Mouse (Mus musculus) telencephalon, adult 2 months (tissue): Measurements from ENCODE around the gene Gm5129.
A peak's percentile ranks its signal among the peaks of the same experiment; 100 is the strongest.
"Not testable (repeated sequence)": the region's sequence is repeated elsewhere in the genome, so short reads cannot be mapped to it uniquely, and the experiment has no call there.

ENCODE experiments used
- DNase-seq: peaks from one replicate; pipeline ENCODE4 v3.0.0-alpha.2; 2011; ENCODE audit warnings: low read depth, low spot score

Gene Gm5129

GRCm38 (mm10) chr5:29735557-29736061 lies at the start of gene Gm5129, which contains the start of gene Dnajb6:
Gm5129 (minus strand) TSS chr5:29735936.
Dnajb6 (plus strand) TSS chr5:29735688.
- peak; percentile 95 for DNase-seq

GRCm38 (mm10) chr5:29784906-29785305 lies 49.2 kb upstream of the Gm5129 start:
- DNase-seq, result not testable (repeated sequence)

DNA sequence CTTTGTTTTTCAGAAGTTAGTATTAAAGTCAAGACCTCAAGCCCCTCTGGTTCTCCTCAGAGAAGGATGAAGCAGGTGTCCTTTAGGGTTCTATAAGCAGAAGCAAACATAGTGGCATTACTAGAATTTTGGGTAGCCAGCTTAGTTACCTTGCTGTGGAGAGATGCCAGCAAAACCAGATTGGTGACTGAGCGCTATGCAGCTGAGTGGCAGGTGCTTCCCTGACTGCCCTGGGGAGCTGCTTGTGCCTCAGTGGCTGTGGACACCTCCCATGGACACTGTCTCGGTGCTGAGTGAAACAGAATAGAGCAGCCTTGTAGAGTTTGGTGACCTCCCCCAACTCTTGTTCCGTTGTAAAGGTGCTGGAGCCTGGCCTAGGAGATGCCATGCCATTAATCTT lies 46.5 kb upstream of the Gm5129 start:
- DNase-seq, result no peak

GRCm38 (mm10) chr5:29779733-29780132 lies 44.0 kb upstream of the Gm5129 start:
- not testable (repeated sequence) for DNase-seq

GRCm38 (mm10) chr5:29778029-29778428 lies 42.3 kb upstream of the Gm5129 start:
- DNase-seq, result peak; percentile 15

- peak; percentile 21 for DNase-seq
These were observed 39.7 kb upstream of the Gm5129 start for GRCm38 (mm10) chr5:29775437-29775836.

DNA sequence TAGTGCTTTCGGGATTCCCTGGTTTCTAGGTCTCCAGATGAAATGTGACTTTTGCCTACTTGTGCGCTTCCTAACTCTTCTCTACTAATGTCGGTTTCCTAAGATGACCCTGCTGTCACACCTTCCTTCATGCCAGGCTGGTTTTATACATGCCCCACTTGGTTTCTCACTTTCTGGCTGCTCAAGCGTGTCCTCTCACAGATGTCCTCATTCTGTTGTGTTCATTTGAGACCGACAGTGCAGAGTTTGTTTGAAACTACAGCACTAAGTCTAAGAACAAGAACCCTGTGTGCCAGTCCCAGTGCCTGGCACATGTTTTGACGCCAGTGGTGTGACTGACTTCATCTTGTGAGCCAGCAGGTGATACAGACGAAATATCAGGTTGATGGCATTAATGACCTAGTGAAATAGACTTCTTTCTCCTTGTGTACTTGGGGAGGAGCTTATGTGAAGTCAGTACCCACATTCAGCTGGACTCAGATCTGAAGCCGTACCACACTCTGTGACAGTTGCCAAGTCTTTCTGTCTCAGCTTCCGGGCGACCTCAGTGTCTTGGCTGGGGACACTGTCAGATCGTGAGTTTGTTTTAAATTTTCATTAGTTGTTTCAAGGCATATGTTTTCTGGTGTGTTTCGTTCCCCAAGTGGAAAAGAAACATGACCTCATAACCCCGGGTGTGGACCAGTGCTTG lies 37.9 kb upstream of the Gm5129 start:
- DNase-seq, result no peak

DNA sequence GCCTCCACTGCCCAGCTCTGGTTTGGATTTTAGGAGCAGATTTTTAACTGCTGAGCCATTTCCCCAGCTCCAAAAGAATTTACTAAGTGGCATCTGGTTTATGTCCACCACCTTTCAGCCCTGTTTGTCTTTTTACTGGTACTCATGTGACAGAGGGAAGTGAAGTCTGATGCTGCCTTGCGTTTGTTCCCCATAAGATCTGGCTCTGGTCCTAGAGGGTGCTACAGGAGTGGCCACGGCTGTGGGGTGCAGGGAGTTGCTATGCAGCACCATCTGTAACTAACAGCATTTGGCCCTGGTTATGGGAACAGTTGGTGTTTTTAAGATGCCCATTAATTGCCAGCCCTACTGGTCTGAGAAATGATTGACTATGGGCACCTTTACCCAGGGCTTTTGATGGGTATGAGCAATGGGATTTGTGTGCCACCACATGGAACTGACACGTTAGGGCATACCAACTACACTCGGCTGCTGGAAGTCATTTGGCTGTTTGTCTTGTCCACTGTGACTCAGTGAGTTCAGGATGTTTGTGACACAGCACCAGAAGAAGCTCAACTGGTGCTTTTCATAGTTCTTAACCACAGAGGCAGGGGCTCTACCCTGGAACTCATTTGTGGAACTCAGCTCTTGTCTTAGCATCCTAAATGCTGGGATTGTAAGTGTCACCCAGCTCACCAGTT lies 37.1 kb upstream of the Gm5129 start:
- DNase-seq, result peak; percentile 16

- DNase-seq, result no peak
These were observed 36.3 kb upstream of the Gm5129 start for GRCm38 (mm10) chr5:29772038-29772437.

DNA sequence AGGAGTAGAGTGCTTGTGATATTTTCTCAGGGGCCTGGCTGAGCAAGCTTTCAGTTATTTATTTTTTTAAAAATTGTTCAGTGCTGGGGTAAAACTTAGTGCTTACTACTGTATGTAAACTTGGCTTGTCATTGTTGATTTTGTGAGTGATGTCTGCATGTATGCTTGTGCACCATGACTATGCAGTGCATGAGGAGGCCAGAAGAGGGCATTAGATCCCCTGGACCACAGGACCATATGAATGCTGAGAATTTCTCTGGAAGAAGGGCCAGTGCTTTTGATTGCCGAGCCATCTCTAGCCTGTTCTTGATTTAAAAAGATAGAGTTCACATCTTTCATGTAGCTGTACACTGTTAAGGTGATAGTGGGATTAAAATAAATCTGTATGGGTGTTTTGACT lies 35.2 kb upstream of the Gm5129 start:
- no peak for DNase-seq

GRCm38 (mm10) chr5:29759318-29759717 lies 23.6 kb upstream of the Gm5129 start:
- no peak for DNase-seq

DNA sequence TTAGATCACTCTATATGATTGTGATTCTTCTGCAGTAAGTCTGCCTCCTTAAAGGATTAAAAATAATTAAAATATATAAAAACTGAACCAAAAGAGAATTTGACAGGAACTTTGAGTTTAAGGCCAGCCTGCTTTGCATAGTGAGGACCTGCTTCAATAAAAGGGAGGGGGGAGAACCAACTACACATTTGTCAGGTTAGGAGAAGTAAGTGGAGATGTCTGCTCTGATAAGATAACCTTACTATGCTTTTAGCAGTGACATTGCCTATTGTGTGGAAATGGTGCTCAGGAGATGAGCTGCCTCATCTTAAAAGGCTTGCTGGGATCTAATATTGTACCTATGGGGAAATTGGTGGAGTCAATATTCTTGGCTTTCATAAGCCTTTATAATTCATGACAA lies 17.2 kb upstream of the Gm5129 start:
- DNase-seq, result no peak

DNA sequence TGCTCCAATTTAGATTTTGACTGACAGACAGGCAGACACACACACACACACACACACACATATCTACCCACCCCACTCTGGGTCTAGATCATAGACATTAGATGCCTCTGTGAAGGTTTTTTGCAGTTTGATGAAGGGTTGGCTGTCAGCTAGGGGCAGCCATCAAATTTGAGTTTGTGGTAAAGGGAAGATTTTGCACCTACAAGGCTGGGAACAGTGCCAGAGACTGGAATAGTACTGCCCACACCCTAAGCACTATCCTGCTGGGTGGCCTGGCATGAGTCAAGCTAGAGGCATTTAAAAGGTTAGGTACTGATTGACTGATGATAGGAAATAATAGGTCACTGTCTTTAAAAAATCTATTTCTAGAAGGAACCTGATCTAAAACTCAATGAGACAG lies 15.6 kb upstream of the Gm5129 start:
- DNase-seq, result no peak

GRCm38 (mm10) chr5:29747661-29748060 lies 11.9 kb upstream of the Gm5129 start:
- DNase-seq, result no peak

DNA sequence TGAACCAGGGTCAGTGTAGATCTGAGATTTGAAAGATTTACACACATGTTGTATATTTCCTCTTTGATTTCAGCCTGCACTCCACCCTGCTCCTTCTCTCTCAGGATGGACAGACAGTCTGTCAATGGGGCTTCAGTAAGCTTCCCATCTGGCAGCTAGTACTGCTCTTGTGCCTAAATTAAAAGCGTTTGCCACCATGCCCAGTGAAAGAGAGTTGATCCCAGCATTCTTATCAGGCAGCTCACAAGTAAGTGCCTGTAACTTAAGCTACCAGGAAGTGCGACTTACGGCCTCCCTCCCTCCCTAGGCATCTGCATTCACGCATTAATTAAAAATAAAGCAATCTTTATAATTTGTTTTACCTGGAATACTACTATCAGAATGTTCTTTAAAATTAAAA lies 5.4 kb upstream of the Gm5129 start:
- no peak for DNase-seq

DNA sequence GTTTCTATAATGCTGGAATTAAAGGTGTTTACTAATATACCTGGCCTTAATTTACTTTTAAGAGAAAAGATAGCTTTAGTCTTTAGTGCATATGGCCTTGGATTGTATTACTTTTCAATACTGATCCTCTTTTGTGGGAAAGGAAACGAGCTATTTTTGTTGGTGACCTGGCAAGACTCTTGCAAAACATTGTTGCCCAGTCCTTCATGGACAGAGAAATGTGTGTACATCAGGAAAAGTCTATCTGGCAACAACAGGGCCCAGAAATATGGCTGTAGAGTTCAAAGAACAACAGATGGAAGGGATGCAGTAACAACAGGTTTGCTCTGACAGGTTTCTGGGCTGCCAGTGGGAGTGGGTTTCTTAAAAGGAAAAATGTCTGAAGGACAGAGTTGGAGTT lies 4.9 kb upstream of the Gm5129 start:
- DNase-seq, result no peak

GRCm38 (mm10) chr5:29738076-29738475 lies 2.3 kb upstream of the Gm5129 start:
- no peak for DNase-seq

GRCm38 (mm10) chr5:29737471-29737870 lies 1.7 kb upstream of the Gm5129 start:
- no peak for DNase-seq

DNA sequence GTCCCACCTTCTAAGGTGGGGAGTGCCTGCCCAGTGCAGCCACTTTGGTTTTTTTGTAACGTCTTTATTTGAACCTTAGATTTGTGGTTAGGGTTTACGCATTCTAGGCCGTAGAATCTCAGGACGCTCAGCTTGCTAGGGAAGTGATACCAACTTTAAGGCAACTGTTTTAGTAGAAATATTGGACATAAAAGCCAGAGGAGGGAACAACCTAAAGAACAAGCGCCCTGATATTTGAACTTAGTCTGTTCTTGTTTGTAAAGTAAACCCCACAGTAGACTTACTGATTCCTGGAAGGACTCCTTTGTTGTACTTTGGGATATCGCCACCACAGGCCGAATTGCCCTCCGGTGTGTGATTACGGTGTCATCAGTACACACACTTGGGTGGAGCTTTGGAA lies 1.2 kb upstream of the Gm5129 start:
- no peak for DNase-seq

DNA sequence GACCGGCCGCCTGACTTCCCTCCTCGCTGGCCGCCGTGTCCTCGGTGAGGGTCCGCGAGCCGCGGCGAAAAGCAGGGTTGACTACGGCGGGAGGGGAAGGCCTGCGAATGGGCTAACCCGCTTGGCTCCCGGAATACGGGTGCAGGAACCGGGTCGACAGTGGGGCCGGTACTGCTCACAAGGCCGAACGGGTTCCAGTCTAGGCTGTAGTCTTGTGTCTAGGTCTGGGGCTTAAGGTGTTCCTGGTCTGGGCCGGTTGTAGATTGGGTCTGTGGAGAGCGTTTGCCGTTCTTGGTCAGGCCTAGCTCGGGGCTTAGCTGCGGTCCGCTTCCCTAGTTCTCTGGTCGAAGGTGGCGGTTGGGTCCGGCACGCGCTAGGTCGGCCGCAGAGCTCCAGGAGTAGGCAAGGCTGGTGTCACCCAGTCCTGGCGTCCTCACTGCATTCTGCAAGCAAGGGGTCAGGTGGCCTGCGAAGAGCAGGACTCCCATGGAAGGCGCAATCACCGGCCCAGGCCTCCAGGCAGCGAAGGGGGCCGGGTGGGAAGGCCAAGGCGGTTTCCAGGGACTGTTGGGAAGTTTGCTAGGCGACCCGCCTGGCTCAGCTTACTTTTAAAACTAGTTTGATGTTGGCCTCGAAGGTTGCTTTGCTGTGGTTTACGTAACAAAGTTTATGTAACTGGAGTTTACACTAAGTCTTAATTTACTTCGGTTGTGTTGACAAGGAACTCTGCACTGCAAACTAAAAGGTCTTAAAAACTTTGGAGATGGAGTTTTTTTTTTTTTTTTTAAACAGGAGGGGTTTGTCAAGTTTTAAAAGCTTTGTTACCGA lies 551 bp upstream of the Gm5129 start:
- no peak for DNase-seq

DNA sequence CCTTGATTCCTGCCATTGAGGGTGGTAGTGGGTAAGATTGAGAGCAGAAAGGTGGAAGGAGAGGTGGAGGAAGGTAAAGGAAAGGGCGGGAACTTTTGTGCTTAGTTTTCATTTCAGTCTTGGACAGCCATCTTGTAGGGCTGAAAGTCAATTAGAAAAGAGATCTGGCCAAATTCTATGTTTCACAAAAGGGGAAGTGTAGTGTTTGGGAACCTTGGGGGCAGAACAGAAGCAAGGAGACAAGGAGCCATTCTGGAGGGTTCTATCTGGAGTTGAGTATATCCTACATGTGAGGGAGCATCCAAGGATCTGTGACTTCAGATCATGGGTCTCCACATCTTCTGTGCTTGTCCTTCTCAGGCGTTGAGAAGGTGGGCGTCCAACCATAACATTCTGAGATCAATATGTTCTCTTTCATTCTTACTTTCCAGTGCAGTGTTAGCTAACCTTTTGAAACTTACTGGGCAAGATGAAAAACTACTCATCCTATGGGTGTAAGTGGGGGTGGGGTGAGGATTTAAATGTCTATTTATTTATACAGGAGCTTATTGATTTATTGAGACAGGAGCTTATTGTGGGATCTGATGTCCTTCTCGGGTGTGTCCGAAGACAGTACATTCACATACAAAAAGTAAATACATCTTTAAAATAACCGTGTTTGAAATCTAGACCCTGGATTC lies 765 bp downstream of the Gm5129 start:
- DNase-seq, result no peak

- DNase-seq, result not testable (repeated sequence)
These were observed 9.7 kb downstream of the Gm5129 start for GRCm38 (mm10) chr5:29726070-29726469.
